Mouse (Mus musculus): ENCODE results near the gene Zhx3. TPM values are rescaled to one million over a fixed set of nuclear protein-coding genes. Genes with fewer than 3 reads are reported as not detected.

Gene Zhx3
- polyA plus RNA-seq, 1 experiment = 1.1 TPM

DNA sequence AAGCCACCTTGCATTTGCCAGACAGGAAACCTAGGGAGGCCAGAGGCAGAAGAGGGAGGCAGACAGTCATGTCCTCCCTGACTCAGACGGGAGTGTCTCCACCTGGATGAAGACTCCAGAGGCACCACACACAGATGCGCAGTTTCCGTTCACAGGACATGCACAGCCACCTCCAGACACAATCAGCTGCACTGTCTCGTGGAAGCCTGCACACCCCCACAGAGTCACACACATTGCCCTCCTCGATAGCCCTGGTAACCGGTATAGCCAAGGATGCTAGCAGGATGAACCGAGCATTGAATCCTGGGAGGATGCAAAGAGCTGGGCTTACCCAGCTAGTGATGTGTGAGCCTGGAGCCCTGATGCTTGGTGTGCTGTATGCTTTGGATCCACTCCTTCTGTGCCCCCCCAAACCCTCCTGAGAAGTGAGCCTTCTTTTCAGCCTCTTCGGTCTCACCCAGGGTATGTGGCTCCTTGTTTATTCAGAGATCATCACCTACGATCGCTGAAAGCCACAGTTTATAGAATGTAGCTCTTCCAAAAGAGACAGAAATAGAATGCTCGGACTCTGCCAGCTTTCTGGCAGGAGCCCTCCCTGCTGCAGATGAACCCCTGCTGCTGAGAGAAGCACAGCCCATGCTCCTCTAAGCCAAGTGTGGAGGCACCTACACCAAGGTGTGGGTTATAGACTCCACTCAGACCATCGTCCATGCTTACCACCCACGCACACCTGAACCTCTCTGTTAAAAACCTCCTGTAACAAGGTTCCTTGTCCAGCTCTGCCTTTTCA, 43.2 kb upstream of the Zhx3 start:
- H3K36me3 ChIP-seq (ENCODE audit: control insufficient read depth, insufficient read depth, low read length, poor library complexity, severe bottlenecking) = no peaks in the 10 kb centered on the region
- no peak overlapping the region for H3K4me3 ChIP-seq (ENCODE audit: low read depth, low read length)
- no peak for TF ChIP-seq POLR2A (IDR thresholded peaks at IDR 0.05; ENCODE audit: insufficient read depth, low read length)
- TF ChIP-seq EP300 (IDR thresholded peaks at IDR 0.05; ENCODE audit: insufficient read depth, low read depth, low read length) = no peak
- TF ChIP-seq CTCF (IDR thresholded peaks at IDR 0.05; ENCODE audit: low read depth, low read length) = no peak
- no peaks in the 10 kb centered on the region for H3K9me3 ChIP-seq (replicated peaks; ENCODE audit: control insufficient read depth, insufficient read depth, low read length, poor library complexity, severe bottlenecking)
- no peaks in the 10 kb centered on the region for H3K4me1 ChIP-seq (ENCODE audit: control insufficient read depth, insufficient read depth, low read length)
- H3K27me3 ChIP-seq (ENCODE audit: control insufficient read depth, insufficient read depth, low read length, poor library complexity, severe bottlenecking) = peaks cover 10% of the 10 kb centered on the region
- no peak overlapping the region for H3K27ac ChIP-seq (ENCODE audit: insufficient read depth, low read length)
- no peak overlapping the region for H3K9ac ChIP-seq (ENCODE audit: low read depth, poor library complexity, severe bottlenecking)

DNA sequence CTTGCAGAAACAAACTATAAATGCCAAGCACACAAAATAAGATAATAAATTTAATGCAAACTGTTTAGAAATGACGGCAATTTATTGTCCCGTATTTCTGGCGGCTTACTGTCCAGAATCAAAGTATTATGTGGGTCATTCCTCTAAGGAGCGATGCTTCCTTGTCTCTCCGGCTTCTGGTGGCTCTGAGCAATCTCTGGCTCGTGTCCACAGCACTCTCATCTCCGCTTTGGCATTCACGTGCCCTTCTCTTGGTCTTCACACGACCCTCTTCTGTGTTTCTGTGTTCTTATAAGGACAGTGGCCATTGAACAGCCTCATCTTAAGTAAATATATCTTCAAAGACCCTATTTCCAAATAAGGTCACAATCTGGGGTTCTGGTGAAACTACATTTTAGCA, 41.9 kb upstream of the Zhx3 start:
- Histone ChIP-seq H3K4me3 (ENCODE audit: low read depth, low read length) (no peak overlapping the region), H3K9me3 (replicated peaks; ENCODE audit: control insufficient read depth, insufficient read depth, low read length, poor library complexity, severe bottlenecking) (no peaks in the 10 kb centered on the region), H3K27ac (ENCODE audit: insufficient read depth, low read length) (no peak overlapping the region), H3K9ac (ENCODE audit: low read depth, poor library complexity, severe bottlenecking) (no peak overlapping the region), H3K36me3 (ENCODE audit: control insufficient read depth, insufficient read depth, low read length, poor library complexity, severe bottlenecking) (no peaks in the 10 kb centered on the region), H3K27me3 (ENCODE audit: control insufficient read depth, insufficient read depth, low read length, poor library complexity, severe bottlenecking) (peaks cover 11% of the 10 kb centered on the region), H3K4me1 (ENCODE audit: control insufficient read depth, insufficient read depth, low read length) (no peaks in the 10 kb centered on the region)
- TF ChIP-seq CTCF (IDR thresholded peaks at IDR 0.05; ENCODE audit: low read depth, low read length) = no peak
- no peak for TF ChIP-seq POLR2A (IDR thresholded peaks at IDR 0.05; ENCODE audit: insufficient read depth, low read length)

- Histone ChIP-seq H3K9me3 (replicated peaks; ENCODE audit: control insufficient read depth, insufficient read depth, low read length, poor library complexity, severe bottlenecking) (no peaks in the 10 kb centered on the region), H3K27me3 (ENCODE audit: control insufficient read depth, insufficient read depth, low read length, poor library complexity, severe bottlenecking) (peaks cover 11% of the 10 kb centered on the region), H3K4me1 (ENCODE audit: control insufficient read depth, insufficient read depth, low read length) (no peaks in the 10 kb centered on the region), H3K27ac (ENCODE audit: insufficient read depth, low read length) (no peak within 1 kb of the TSS), H3K9ac (ENCODE audit: low read depth, poor library complexity, severe bottlenecking) (peak within 1 kb of the TSS; percentile 65), H3K36me3 (ENCODE audit: control insufficient read depth, insufficient read depth, low read length, poor library complexity, severe bottlenecking) (no peaks in the 10 kb centered on the region), H3K4me3 (ENCODE audit: low read depth, low read length) (peak within 1 kb of the TSS; percentile 49)
- TF ChIP-seq CTCF (IDR thresholded peaks at IDR 0.05; ENCODE audit: low read depth, low read length) (no peak), EP300 (IDR thresholded peaks at IDR 0.05; ENCODE audit: insufficient read depth, low read depth, low read length) (no peak), POLR2A (IDR thresholded peaks at IDR 0.05; ENCODE audit: insufficient read depth, low read length) (no peak)
Measured at GRCm38 (mm10) chr2:160912231-160912671, 39.5 kb upstream of the Zhx3 start, which contains the start of gene Emilin3. Gene Emilin3, minus strand, starts transcription at chr2:160912328.

DNA sequence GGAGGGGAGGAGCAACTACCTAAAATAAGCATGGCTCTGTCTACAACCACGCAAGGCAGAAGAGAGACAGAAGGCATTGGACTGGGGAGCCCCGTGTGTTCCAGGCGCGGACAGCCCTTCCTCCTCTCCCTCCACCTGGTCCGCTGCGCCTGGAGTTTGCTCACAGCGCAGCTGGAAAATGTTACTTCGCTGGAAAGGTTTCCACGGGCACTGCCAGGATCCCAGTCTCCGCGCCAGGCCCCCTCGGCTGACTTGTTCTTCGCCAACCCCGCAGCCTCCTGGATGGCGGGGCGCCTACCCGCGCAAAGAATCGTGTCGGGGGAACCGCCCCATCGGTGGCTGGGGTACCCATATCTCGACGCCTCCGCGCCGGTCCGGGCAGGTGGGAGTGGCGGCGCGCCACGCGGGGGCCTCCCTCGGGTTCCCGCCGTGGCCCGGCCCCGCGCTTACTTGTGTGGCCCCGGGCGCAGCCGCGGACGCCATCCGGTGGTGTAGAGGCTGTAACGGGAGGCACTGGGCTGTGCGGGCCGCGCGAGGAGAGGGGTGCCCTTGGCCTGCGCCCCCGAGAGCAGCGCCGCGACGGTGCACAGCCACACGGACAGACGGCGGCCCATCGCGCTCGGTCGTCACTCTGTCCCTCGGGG, 38.9 kb upstream of the Zhx3 start:
- no peak overlapping the region for H3K27ac ChIP-seq (ENCODE audit: insufficient read depth, low read length)
- H3K4me3 ChIP-seq (ENCODE audit: low read depth, low read length) = peak overlapping the region; percentile 49
- H3K9me3 ChIP-seq (replicated peaks; ENCODE audit: control insufficient read depth, insufficient read depth, low read length, poor library complexity, severe bottlenecking) = no peaks in the 10 kb centered on the region
- no peaks in the 10 kb centered on the region for H3K4me1 ChIP-seq (ENCODE audit: control insufficient read depth, insufficient read depth, low read length)
- no peak for TF ChIP-seq POLR2A (IDR thresholded peaks at IDR 0.05; ENCODE audit: insufficient read depth, low read length)
- TF ChIP-seq CTCF (IDR thresholded peaks at IDR 0.05; ENCODE audit: low read depth, low read length) = no peak
- TF ChIP-seq EP300 (IDR thresholded peaks at IDR 0.05; ENCODE audit: insufficient read depth, low read depth, low read length) = no peak
- no peaks in the 10 kb centered on the region for H3K36me3 ChIP-seq (ENCODE audit: control insufficient read depth, insufficient read depth, low read length, poor library complexity, severe bottlenecking)
- H3K27me3 ChIP-seq (ENCODE audit: control insufficient read depth, insufficient read depth, low read length, poor library complexity, severe bottlenecking) = peaks cover 11% of the 10 kb centered on the region
- peak overlapping the region; percentile 65 for H3K9ac ChIP-seq (ENCODE audit: low read depth, poor library complexity, severe bottlenecking)

GRCm38 (mm10) chr2:160910633-160911032, 37.8 kb upstream of the Zhx3 start:
- Histone ChIP-seq H3K9me3 (replicated peaks; ENCODE audit: control insufficient read depth, insufficient read depth, low read length, poor library complexity, severe bottlenecking) (no peaks in the 10 kb centered on the region), H3K27me3 (ENCODE audit: control insufficient read depth, insufficient read depth, low read length, poor library complexity, severe bottlenecking) (peaks cover 11% of the 10 kb centered on the region), H3K4me3 (ENCODE audit: low read depth, low read length) (no peak overlapping the region), H3K36me3 (ENCODE audit: control insufficient read depth, insufficient read depth, low read length, poor library complexity, severe bottlenecking) (no peaks in the 10 kb centered on the region), H3K4me1 (ENCODE audit: control insufficient read depth, insufficient read depth, low read length) (no peaks in the 10 kb centered on the region), H3K27ac (ENCODE audit: insufficient read depth, low read length) (no peak overlapping the region), H3K9ac (ENCODE audit: low read depth, poor library complexity, severe bottlenecking) (no peak overlapping the region)
- TF ChIP-seq EP300 (IDR thresholded peaks at IDR 0.05; ENCODE audit: insufficient read depth, low read depth, low read length) (no peak), POLR2A (IDR thresholded peaks at IDR 0.05; ENCODE audit: insufficient read depth, low read length) (no peak), CTCF (IDR thresholded peaks at IDR 0.05; ENCODE audit: low read depth, low read length) (no peak)

- Histone ChIP-seq H3K4me1 (ENCODE audit: control insufficient read depth, insufficient read depth, low read length) (no peaks in the 10 kb centered on the region), H3K9ac (ENCODE audit: low read depth, poor library complexity, severe bottlenecking) (no peak overlapping the region), H3K9me3 (replicated peaks; ENCODE audit: control insufficient read depth, insufficient read depth, low read length, poor library complexity, severe bottlenecking) (no peaks in the 10 kb centered on the region), H3K36me3 (ENCODE audit: control insufficient read depth, insufficient read depth, low read length, poor library complexity, severe bottlenecking) (no peaks in the 10 kb centered on the region), H3K4me3 (ENCODE audit: low read depth, low read length) (no peak overlapping the region), H3K27me3 (ENCODE audit: control insufficient read depth, insufficient read depth, low read length, poor library complexity, severe bottlenecking) (peaks cover 11% of the 10 kb centered on the region), H3K27ac (ENCODE audit: insufficient read depth, low read length) (no peak overlapping the region)
- TF ChIP-seq EP300 (IDR thresholded peaks at IDR 0.05; ENCODE audit: insufficient read depth, low read depth, low read length) (no peak), POLR2A (IDR thresholded peaks at IDR 0.05; ENCODE audit: insufficient read depth, low read length) (no peak), CTCF (IDR thresholded peaks at IDR 0.05; ENCODE audit: low read depth, low read length) (no peak)
Measured at GRCm38 (mm10) chr2:160908607-160909006, 35.8 kb upstream of the Zhx3 start.
